Mouse (Mus musculus) embryonic facial prominence, embryonic 11.5 days (tissue): Measurements from ENCODE around the gene Sytl2. TPM values are rescaled to one million over a fixed set of nuclear protein-coding genes. Genes with fewer than 3 reads are reported as not detected.

Experiments
- ATAC-seq: fragments of 200-750 bp; cut with Nextera tagmentation; replicated peaks from 2 replicates; pipeline ENCODE4 v1.8.0; 2017; ENCODE audit warnings: low read depth; ENCODE audit not compliant: insufficient number of reproducible peaks, low FRiP score, low TSS enrichment
- DNase-seq: peaks from one replicate; pipeline ENCODE4 v3.0.0-alpha.2; 2015; ENCODE audit warnings: low spot score
- H3K27ac ChIP-seq: fragments of 300-500 bp; sonication (generic); replicated peaks from 2 replicates; pipeline ENCODE4 v1.5.1; 2014; ENCODE audit warnings: mild to moderate bottlenecking, low read depth, low read length, control low read depth
- H3K27me3 ChIP-seq: fragments of 300-500 bp; sonication (generic); 2 replicates; pipeline ENCODE4 v1.6.1; 2014; ENCODE audit warnings: mild to moderate bottlenecking, low read length, moderate library complexity, mixed read lengths; ENCODE audit not compliant: control insufficient read depth, insufficient read depth
- H3K36me3 ChIP-seq: fragments of 300-500 bp; sonication (generic); replicated peaks from 2 replicates; pipeline ENCODE4 v1.6.1; 2014; ENCODE audit warnings: low read depth, mild to moderate bottlenecking, low read length, moderate library complexity, mixed read lengths; ENCODE audit not compliant: control insufficient read depth, insufficient read depth
- H3K4me1 ChIP-seq: fragments of 300-500 bp; sonication (generic); 2 replicates; pipeline ENCODE4 v1.6.1; 2014; ENCODE audit warnings: low read length, mixed read lengths; ENCODE audit not compliant: control insufficient read depth, insufficient read depth
- H3K4me2 ChIP-seq: fragments of 300-500 bp; sonication (generic); 2 replicates; pipeline ENCODE4 v1.6.1; 2014; ENCODE audit warnings: low read depth, mild to moderate bottlenecking, control low read depth, low read length, moderate library complexity
- H3K4me3 ChIP-seq: fragments of 300-500 bp; sonication (generic); 2 replicates; pipeline ENCODE4 v1.5.1; 2014; ENCODE audit warnings: low read depth, low read length, control low read depth
- H3K9ac ChIP-seq: fragments of 300-500 bp; sonication (generic); replicated peaks from 2 replicates; pipeline ENCODE4 v1.6.1; 2014; ENCODE audit warnings: mild to moderate bottlenecking, control low read depth, low read length
- H3K9me3 ChIP-seq: fragments of 300-500 bp; sonication (generic); replicated peaks from 2 replicates; pipeline ENCODE4 v1.6.1; 2016; ENCODE audit warnings: mild to moderate bottlenecking, low read length, inconsistent platforms, mixed read lengths; ENCODE audit not compliant: control insufficient read depth
- whole genome bisulfite sequencing: fragments of 180-500 bp; shearing (Covaris S2); extraction: QIAGEN DNeasy Blood & Tissue Kit; methylation state at CpG from one replicate; pipeline ENCODE4 v1.1.7; 2014; 5-methylcytosine and 5-hydroxymethylcytosine counted together
- polyA plus RNA-seq: library from polyadenylated mRNA; unstranded; fragments of >200 nt; fragmentation: Nextera tagmentation; extraction: Ambion mirVana; gene quantifications from 2 replicates; pipeline ENCODE4 v1.2.1, GENCODE M21; 2014

The Sytl2 gene
- polyA plus RNA-seq, 1 experiment from 2014 or later, result 5.2 TPM

GRCm38 (mm10) chr7:90316823-90317222, 14.8 kb downstream of the Sytl2 start:
- Histone ChIP-seq H3K4me2 (no peak overlapping the region), H3K9ac (no peak overlapping the region), H3K9me3 (no peaks in the 10 kb centered on the region), H3K27ac (no peak overlapping the region), H3K27me3 (no peaks in the 10 kb centered on the region), H3K4me3 (no peak overlapping the region), H3K4me1 (no peaks in the 10 kb centered on the region), H3K36me3 (no peaks in the 10 kb centered on the region)
- no peak for DNase-seq
- WGBS, result 96% methylated on average over 2 of the region's 2 CpGs
- no peak for ATAC-seq

GRCm38 (mm10) chr7:90319446-90319845, 17.4 kb downstream of the Sytl2 start:
- Histone ChIP-seq H3K4me1 (no peaks in the 10 kb centered on the region), H3K4me2 (no peak overlapping the region), H3K4me3 (no peak overlapping the region), H3K36me3 (no peaks in the 10 kb centered on the region), H3K9me3 (no peaks in the 10 kb centered on the region), H3K27me3 (no peaks in the 10 kb centered on the region), H3K27ac (no peak overlapping the region), H3K9ac (no peak overlapping the region)
- ATAC-seq, result no peak
- 92% methylated on average over 1 of the region's 1 CpGs for WGBS
- no peak for DNase-seq

GRCm38 (mm10) chr7:90320124-90320523, 18.1 kb downstream of the Sytl2 start:
- H3K27ac ChIP-seq, result no peak overlapping the region
- H3K4me1 ChIP-seq, result no peaks in the 10 kb centered on the region
- H3K4me3 ChIP-seq, result no peak overlapping the region
- WGBS, result 53% methylated on average over 5 of the region's 5 CpGs
- no peak overlapping the region for H3K4me2 ChIP-seq
- H3K9me3 ChIP-seq, result no peaks in the 10 kb centered on the region
- H3K9ac ChIP-seq, result no peak overlapping the region
- no peak for ATAC-seq
- H3K27me3 ChIP-seq, result no peaks in the 10 kb centered on the region
- DNase-seq, result no peak
- no peaks in the 10 kb centered on the region for H3K36me3 ChIP-seq

GRCm38 (mm10) chr7:90325166-90325565, 23.1 kb downstream of the Sytl2 start:
- Histone ChIP-seq H3K9me3 (no peaks in the 10 kb centered on the region), H3K27me3 (no peaks in the 10 kb centered on the region), H3K9ac (no peak overlapping the region), H3K4me2 (no peak overlapping the region), H3K4me3 (no peak overlapping the region), H3K4me1 (no peaks in the 10 kb centered on the region), H3K36me3 (no peaks in the 10 kb centered on the region), H3K27ac (no peak overlapping the region)
- ATAC-seq (no peak), DNase-seq (no peak)
- WGBS, result 89% methylated on average over 4 of the region's 4 CpGs

GRCm38 (mm10) chr7:90330200-90330599, 28.1 kb downstream of the Sytl2 start:
- H3K27ac ChIP-seq, result no peak overlapping the region
- H3K9ac ChIP-seq, result no peak overlapping the region
- WGBS, result 69% methylated on average over 1 of the region's 1 CpGs
- H3K9me3 ChIP-seq, result no peaks in the 10 kb centered on the region
- no peaks in the 10 kb centered on the region for H3K36me3 ChIP-seq
- H3K27me3 ChIP-seq, result no peaks in the 10 kb centered on the region
- no peaks in the 10 kb centered on the region for H3K4me1 ChIP-seq
- H3K4me2 ChIP-seq, result no peak overlapping the region
- DNase-seq (no peak), ATAC-seq (no peak)
- H3K4me3 ChIP-seq, result no peak overlapping the region

GRCm38 (mm10) chr7:90332483-90333065, 30.5 kb downstream of the Sytl2 start:
- H3K27ac ChIP-seq, result no peak overlapping the region
- no peak overlapping the region for H3K4me2 ChIP-seq
- ATAC-seq, result no peak
- DNase-seq, result no peak
- 85% methylated on average over 3 of the region's 3 CpGs for WGBS
- H3K4me3 ChIP-seq, result no peak overlapping the region
- H3K9ac ChIP-seq, result no peak overlapping the region
- no peaks in the 10 kb centered on the region for H3K4me1 ChIP-seq
- H3K27me3 ChIP-seq, result no peaks in the 10 kb centered on the region
- no peaks in the 10 kb centered on the region for H3K36me3 ChIP-seq
- no peaks in the 10 kb centered on the region for H3K9me3 ChIP-seq

- ATAC-seq, result no peak
Observed at GRCm38 (mm10) chr7:90334362-90334761, 32.3 kb downstream of the Sytl2 start.

GRCm38 (mm10) chr7:90334831-90335230, 32.8 kb downstream of the Sytl2 start:
- ATAC-seq (no peak), DNase-seq (no peak)
- Histone ChIP-seq H3K27me3 (no peaks in the 10 kb centered on the region), H3K4me3 (no peak overlapping the region), H3K27ac (no peak overlapping the region), H3K9ac (no peak overlapping the region), H3K9me3 (no peaks in the 10 kb centered on the region), H3K4me1 (no peaks in the 10 kb centered on the region), H3K36me3 (no peaks in the 10 kb centered on the region), H3K4me2 (no peak overlapping the region)
- WGBS, result 85% methylated on average over 3 of the region's 3 CpGs

More at GRCm38 (mm10) chr7:90334362-90334761, 32.3 kb downstream of the Sytl2 start:
- Histone ChIP-seq H3K36me3 (no peaks in the 10 kb centered on the region), H3K4me1 (no peaks in the 10 kb centered on the region), H3K9ac (no peak overlapping the region), H3K4me3 (no peak overlapping the region), H3K27ac (no peak overlapping the region), H3K9me3 (no peaks in the 10 kb centered on the region), H3K4me2 (no peak overlapping the region), H3K27me3 (no peaks in the 10 kb centered on the region)
- DNase-seq, result no peak
- WGBS, result 73% methylated on average over 6 of the region's 6 CpGs
